Mouse (Mus musculus) liver, embryonic 16.5 days (tissue): ENCODE measurements around the gene Ube3b. TPM values are rescaled to one million over a fixed set of nuclear protein-coding genes. Genes with fewer than 3 reads are reported as not detected.

Experiments used
- ATAC-seq: fragments of 200-750 bp; cut with Nextera tagmentation; 2 replicates; pipeline ENCODE4 v1.8.0; 2017; ENCODE audit warnings: low read depth, mild to moderate bottlenecking, moderate number of reproducible peaks, moderate library complexity
- H3K27ac ChIP-seq: fragments of 300-500 bp; sonication (generic); 2 replicates; pipeline ENCODE4 v1.5.1; 2014; ENCODE audit warnings: mild to moderate bottlenecking, low read length
- H3K27me3 ChIP-seq: fragments of 300-500 bp; sonication (generic); 2 replicates; pipeline ENCODE4 v1.6.1; 2014; ENCODE audit warnings: low read depth, low read length, mixed read lengths; ENCODE audit not compliant: control insufficient read depth, insufficient read depth
- H3K36me3 ChIP-seq: fragments of 300-500 bp; sonication (generic); 2 replicates; pipeline ENCODE4 v1.6.1; 2014; ENCODE audit warnings: mild to moderate bottlenecking; ENCODE audit not compliant: control insufficient read depth, insufficient read depth
- H3K4me1 ChIP-seq: fragments of 300-500 bp; sonication (generic); 2 replicates; pipeline ENCODE4 v1.6.1; 2014; ENCODE audit warnings: low read depth, low read length, mixed read lengths; ENCODE audit not compliant: control insufficient read depth
- H3K4me2 ChIP-seq: fragments of 300-500 bp; sonication (generic); 2 replicates; pipeline ENCODE4 v1.6.1; 2014; ENCODE audit warnings: low read depth, low read length, mixed read lengths
- H3K4me3 ChIP-seq: fragments of 300-500 bp; sonication (generic); 2 replicates; pipeline ENCODE4 v1.5.1; 2014; ENCODE audit warnings: low read depth, mild to moderate bottlenecking, low read length
- H3K9ac ChIP-seq: fragments of 300-500 bp; sonication (generic); 2 replicates; pipeline ENCODE4 v1.6.1; 2014; ENCODE audit warnings: low read depth, low read length
- H3K9me3 ChIP-seq: fragments of 300-500 bp; sonication (generic); replicated peaks from 2 replicates; pipeline ENCODE4 v1.6.1; 2016; ENCODE audit warnings: low read length; ENCODE audit not compliant: control insufficient read depth
- WGBS: fragments of 180-500 bp; shearing (Covaris S2); extraction: QIAGEN DNeasy Blood & Tissue Kit; methylation state at CpG from one replicate; pipeline ENCODE4 v1.1.7; 2014; ENCODE audit not compliant: insufficient replicate concordance; 5-methylcytosine and 5-hydroxymethylcytosine counted together
- polyA plus RNA-seq: library from polyadenylated mRNA; unstranded; fragments of >200 nt; fragmentation: Nextera tagmentation; extraction: Ambion mirVana; gene quantifications from 2 replicates; pipeline ENCODE4 v1.2.1, GENCODE M21; 2015

Gene Ube3b
- polyA plus RNA-seq, 1 experiment from 2014 or later = 21.2 TPM

DNA sequence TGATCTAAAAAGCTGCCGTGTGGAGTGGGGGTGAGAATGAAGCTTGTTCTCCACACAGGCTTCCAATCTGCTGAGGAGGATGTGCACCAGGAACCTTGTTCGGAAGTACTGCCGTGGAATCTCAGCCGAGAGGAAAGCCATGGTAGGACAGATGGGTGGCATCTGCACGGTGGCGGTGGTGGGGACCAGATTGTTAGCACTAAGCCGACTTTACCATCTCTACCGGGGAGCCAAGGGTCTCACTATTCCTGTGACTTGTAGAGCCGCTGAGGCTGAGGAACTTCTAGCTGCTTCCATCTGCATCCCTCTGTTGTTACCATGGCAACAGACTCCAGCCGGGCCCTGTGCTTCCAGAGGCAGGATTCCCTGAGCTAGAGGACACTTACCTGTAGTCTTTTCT lies 21.6 kb upstream of the Ube3b start:
- Histone ChIP-seq H3K9ac (no peak overlapping the region), H3K4me2 (no peak overlapping the region), H3K27me3 (no peaks in the 10 kb centered on the region), H3K27ac (no peak overlapping the region), H3K9me3 (no peaks in the 10 kb centered on the region), H3K36me3 (0 out of 2 replicates have a peak, but pooled peaks cover 3% of the 10 kb centered on the region), H3K4me1 (peaks cover 2% of the 10 kb centered on the region), H3K4me3 (no peak overlapping the region)
- ATAC-seq = no peak
- 77% methylated on average over 10 of the region's 10 CpGs for WGBS

DNA sequence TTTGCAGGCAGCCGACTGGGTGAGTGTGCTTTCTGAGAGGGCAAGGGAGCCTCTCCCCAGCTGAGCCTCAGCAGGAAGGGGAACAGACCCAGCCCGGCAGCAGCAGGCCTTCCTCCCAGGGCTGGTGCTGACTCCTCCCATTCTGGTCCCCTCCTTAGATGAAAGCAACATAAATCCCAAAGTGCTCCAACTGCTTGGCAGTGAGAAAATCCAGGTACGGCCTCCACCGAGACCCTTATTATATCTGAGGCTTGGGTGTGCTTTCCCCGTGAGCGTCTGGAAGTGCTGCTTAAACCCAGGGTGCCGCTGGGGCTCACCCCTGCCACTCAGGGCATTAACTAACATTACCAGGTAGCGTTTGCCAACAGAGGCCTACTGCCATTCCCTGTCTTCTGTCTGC lies 20.8 kb upstream of the Ube3b start:
- Histone ChIP-seq H3K4me3 (no peak overlapping the region), H3K27me3 (no peaks in the 10 kb centered on the region), H3K4me1 (peaks cover 2% of the 10 kb centered on the region), H3K36me3 (0 out of 2 replicates have a peak, but pooled peaks cover 3% of the 10 kb centered on the region), H3K4me2 (no peak overlapping the region), H3K9me3 (no peaks in the 10 kb centered on the region), H3K9ac (no peak overlapping the region), H3K27ac (no peak overlapping the region)
- 54% methylated on average over 8 of the region's 8 CpGs for WGBS
- ATAC-seq = no peak

DNA sequence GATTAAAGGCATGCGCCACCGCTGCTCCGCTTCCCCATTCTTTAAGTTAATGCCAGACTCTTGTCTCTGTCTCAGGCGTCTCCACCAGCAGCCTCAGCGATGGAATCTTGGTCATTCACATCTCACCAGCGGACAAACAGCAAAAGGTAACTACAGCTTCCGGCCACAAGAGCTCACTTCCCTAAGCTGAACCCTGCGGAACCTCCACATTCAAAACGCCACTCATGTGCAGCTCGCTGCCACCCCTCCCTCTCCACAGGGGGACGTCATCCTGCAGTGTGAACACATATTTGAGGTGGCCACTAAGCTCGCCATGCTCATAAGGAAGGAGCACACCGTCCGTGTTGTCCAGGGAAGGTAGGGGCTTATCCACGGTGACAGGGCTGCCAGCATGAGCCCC lies 19.4 kb upstream of the Ube3b start:
- WGBS = 52% methylated on average over 15 of the region's 15 CpGs
- no peak for ATAC-seq
- H3K4me3 ChIP-seq = no peak overlapping the region

DNA sequence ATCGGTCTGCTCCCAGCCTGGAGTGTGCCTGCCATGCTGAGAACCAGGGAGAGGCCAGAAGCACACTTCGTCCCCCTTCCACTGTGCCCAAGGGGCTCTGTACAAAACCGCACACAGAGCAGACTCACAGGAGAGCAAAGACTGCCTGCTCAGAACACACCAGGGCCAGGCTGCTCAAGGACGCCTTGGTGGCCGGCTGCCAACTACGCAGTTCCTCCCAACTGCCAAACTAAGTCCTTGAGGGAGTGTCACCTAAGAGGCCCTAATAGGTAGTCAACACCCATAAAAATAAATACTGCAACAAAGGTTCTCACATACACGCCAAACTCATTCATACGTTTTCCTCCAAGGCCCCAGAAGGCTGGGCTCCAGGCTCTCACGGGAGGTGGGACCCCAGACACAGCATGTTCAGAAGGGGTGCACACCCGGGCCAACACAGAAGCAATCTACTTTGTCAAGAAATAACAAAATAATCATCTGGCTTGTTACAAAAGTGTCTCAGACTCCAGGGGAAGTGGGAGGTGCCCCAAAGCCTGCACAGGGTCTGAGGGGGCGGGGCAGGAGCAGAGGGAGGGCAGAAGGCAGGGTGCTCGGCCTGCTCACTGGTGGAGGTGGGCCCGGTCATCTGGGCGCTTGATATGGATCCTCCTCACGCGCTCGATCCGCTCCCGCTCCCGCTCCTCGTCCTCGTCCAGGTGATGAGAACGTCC lies 15.2 kb upstream of the Ube3b start:
- ATAC-seq = no peak
- Histone ChIP-seq H3K4me3 (no peak overlapping the region), H3K9me3 (no peaks in the 10 kb centered on the region), H3K27me3 (no peaks in the 10 kb centered on the region), H3K27ac (no peak overlapping the region), H3K4me1 (no peaks in the 10 kb centered on the region), H3K4me2 (no peak overlapping the region), H3K36me3 (peaks cover 15% of the 10 kb centered on the region), H3K9ac (no peak overlapping the region)
- WGBS = 78% methylated on average over 23 of the region's 23 CpGs

More for the DNA sequence above, 19.4 kb upstream of the Ube3b start:
- no peak overlapping the region for H3K27ac ChIP-seq
- no peak overlapping the region for H3K4me2 ChIP-seq
- no peaks in the 10 kb centered on the region for H3K27me3 ChIP-seq
- no peaks in the 10 kb centered on the region for H3K9me3 ChIP-seq
- no peak overlapping the region for H3K9ac ChIP-seq
- H3K36me3 ChIP-seq = peaks cover 3% of the 10 kb centered on the region; the same call in 1 of the 2 replicates
- H3K4me1 ChIP-seq = peaks cover 2% of the 10 kb centered on the region

DNA sequence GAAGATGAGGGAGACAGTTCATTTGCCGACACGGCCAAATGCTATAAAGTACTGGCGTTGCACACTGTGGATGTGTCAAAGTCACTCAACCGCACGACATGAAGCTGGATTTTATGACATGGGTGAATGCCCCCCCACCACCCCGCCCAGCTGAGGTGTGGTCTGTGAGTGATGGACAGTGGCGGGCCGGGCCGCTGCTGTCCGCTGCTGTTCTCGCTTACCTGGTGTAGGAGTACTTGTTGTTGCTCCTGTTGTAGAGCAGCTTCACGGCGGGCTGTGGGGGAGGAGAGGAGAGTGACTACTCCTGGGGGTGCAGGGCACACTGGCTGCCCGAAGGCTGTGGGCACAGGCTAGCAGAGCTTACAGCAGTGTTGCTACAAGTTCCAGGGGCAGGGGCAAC lies 12.3 kb upstream of the Ube3b start:
- Histone ChIP-seq H3K27me3 (no peaks in the 10 kb centered on the region), H3K27ac (no peak overlapping the region), H3K9ac (no peak overlapping the region), H3K4me2 (no peak overlapping the region), H3K9me3 (no peaks in the 10 kb centered on the region), H3K36me3 (peaks cover 12% of the 10 kb centered on the region), H3K4me3 (no peak overlapping the region), H3K4me1 (peaks cover 26% of the 10 kb centered on the region)
- 77% methylated on average over 13 of the region's 14 CpGs for WGBS
- ATAC-seq = no peak

DNA sequence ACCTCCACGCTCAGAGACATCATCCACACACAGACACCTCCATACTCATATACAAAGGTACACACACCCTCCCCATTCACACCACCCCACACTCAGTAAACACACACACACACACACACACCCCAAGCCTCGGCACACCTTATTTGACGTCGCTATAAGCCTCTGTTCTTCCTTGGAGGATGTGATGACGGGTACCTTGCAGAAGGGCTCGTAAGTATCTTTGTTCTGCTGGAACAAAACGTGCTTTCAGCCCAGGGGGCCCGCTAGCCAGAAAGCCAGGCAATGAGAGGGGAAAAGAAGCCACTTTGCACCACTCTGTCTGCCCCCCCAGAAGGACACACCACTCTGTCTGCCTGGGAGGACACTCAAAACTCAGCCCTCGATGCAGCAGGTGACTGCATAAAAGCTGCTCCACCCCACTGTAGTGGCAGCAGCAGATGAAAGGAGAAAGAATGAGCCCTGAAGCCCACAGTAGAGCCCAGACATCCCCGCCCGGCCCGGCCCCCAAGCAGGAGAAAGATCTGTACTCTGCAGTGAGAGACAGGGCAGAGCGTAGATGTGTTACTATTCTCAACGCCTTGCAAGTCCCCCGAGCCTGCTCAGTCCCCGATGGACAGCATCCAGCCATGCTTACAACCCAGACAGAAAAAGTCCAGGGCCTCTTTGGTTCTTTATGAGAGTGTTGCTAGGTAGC lies 11.5 kb upstream of the Ube3b start:
- Histone ChIP-seq H3K9me3 (no peaks in the 10 kb centered on the region), H3K36me3 (peaks cover 18% of the 10 kb centered on the region), H3K4me3 (no peak overlapping the region), H3K9ac (no peak overlapping the region), H3K27ac (no peak overlapping the region), H3K27me3 (no peaks in the 10 kb centered on the region), H3K4me2 (no peak overlapping the region), H3K4me1 (peaks cover 35% of the 10 kb centered on the region)
- 77% methylated on average over 16 of the region's 16 CpGs for WGBS
- ATAC-seq = no peak

DNA sequence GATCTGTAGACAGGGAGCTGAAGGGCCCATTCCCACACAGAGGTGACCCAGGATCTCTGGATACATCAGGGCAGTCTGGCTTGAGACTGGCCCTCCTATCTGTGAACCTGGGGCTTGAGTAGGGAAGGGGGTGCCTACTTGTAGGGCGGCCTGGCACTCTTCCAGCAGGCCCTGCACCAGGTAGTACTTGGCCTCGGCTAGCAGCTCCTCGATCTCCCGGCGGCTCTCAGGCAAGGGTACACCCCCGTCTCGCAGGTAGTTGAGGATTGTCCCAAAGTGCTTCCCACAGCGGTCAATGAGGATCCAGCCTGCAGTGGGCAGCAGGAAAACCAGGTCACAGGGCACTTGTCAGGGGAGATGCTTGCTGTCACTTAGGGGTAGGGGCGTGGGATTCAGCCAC lies 10.5 kb upstream of the Ube3b start:
- Histone ChIP-seq H3K4me2 (no peak overlapping the region), H3K4me1 (peaks cover 44% of the 10 kb centered on the region), H3K4me3 (no peak overlapping the region), H3K27ac (no peak overlapping the region), H3K9me3 (no peaks in the 10 kb centered on the region), H3K9ac (no peak overlapping the region), H3K27me3 (no peaks in the 10 kb centered on the region), H3K36me3 (peaks cover 18% of the 10 kb centered on the region)
- 80% methylated on average over 9 of the region's 9 CpGs for WGBS
- no peak for ATAC-seq

DNA sequence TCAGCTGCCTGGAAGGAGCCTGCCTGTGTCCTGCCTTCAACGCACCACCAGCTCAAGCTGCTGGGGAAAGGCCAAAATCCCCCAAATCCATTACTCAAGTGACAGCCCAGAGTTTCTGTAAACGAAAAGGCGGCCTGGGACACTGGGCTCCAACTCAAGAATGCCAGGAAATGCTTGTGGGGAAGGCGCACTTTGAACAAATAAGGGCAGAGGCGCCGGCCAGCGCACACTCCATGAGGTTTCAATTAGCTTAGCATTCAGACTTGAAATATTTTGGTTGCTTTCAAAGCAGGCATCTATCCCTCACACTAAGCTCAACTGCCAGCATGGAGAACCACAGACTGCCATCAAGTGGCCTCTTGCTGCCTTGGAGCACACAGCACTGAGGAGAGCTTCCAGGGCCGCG lies 10.0 kb upstream of the Ube3b start:
- Histone ChIP-seq H3K36me3 (peaks cover 18% of the 10 kb centered on the region), H3K27ac (no peak overlapping the region), H3K4me2 (no peak overlapping the region), H3K27me3 (no peaks in the 10 kb centered on the region), H3K4me3 (no peak overlapping the region), H3K9me3 (no peaks in the 10 kb centered on the region), H3K4me1 (peaks cover 49% of the 10 kb centered on the region), H3K9ac (no peak overlapping the region)
- ATAC-seq = no peak
- 59% methylated on average over 9 of the region's 9 CpGs for WGBS

DNA sequence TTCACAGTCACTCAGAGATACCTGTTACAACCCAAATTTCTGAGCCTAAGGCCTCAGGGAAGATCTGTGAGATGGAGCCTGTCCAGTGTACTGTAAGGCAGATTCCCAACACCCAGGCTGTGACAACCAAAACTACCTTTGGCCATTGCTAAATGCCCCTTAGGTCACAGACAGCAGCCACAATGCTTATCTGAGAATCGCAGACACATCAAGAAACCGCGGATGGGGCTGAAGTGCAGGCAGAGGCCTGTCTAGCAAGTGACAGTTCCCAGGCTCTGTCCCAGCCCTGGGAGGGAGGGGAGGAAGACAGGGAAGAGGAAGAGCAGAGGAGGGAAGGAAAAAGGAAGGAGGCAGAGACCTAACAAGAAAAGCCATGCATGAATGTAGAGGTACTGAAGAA lies 9.1 kb upstream of the Ube3b start:
- 6% methylated on average over 3 of the region's 3 CpGs for WGBS
- ATAC-seq = peak; percentile 57
- Histone ChIP-seq H3K4me3 (no peak overlapping the region), H3K9ac (no peak overlapping the region), H3K36me3 (peaks cover 16% of the 10 kb centered on the region), H3K27me3 (no peaks in the 10 kb centered on the region), H3K9me3 (no peaks in the 10 kb centered on the region), H3K4me1 (peaks cover 55% of the 10 kb centered on the region), H3K4me2 (peak overlapping the region; percentile 7; the same call in 1 of the 2 replicates), H3K27ac (peak overlapping the region; percentile 28)
